Mouse (Mus musculus) thymus, postnatal 0 days (tissue): ENCODE measurements at regions not wholly inside any gene's neighbourhood (a gene's known extent, or its start where the extent isn't known, plus 50 kb on each side); places are given as distances from the start of the nearest gene placed in this dataset.

ENCODE experiments used
- DNase-seq: peaks from one replicate; pipeline ENCODE4 v3.0.0-alpha.2; 2015; ENCODE audit warnings: low spot score

DNA sequence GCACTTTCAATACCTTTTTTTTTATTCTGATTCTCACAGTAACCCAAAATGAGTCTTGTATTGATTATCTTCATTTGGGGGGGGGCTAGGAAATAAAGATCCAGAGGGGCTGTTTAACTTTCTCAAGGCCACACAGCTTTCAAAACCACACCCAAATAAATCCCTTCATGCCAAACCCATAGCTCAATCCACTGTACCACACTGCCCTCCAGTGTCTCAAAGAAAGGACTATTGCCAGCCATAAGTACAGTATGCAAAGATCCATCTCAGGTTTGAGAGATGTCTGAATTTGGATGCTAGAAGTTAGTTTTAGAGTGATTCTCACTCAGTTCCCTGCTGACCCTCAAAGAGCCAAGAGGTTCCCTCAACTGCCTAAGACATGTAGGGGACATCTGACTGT is 120.1 kb upstream of the Gm26657 start:
- DNase-seq = no peak

- peak; percentile 4 for DNase-seq
Observed at GRCm38 (mm10) chr4:56619054-56619453, 120.8 kb upstream of the Gm26657 start.

- DNase-seq = no peak
Observed at GRCm38 (mm10) chr4:56618433-56618832, 121.4 kb upstream of the Gm26657 start.

DNA sequence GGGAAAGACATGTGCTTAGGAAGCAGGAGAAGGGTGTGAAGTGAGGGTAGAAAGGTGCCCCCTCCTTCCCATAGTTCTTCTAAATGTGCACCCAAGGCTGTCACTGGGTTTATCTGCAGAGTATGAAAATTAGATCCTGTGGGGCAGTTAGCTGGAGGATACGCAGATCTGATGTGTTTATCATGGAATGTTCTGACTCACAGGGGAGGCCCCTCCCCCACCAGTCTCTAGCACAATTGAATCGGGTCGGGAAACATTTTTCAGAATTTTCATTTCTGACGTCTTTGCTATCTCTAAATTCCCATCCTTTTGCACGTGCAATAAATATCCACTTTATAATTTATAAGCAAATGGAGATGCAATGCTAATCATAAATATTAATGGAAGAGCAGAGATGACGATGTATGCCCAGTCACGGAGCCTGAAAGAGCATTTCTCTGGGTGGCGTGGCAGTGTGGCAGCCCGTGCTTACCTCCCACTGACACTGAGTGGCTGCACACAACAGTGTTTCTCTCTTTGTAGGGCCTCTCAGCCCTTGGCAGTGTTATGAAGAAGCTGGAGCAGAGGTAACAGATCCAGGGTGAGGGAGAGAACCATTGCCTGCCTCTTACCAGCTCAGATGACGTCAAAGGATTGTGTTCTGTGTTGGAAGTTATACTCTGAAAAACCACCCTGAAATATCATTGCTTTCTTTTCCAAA is 122.1 kb upstream of the Gm26657 start:
- no peak for DNase-seq

- no peak for DNase-seq
Observed at GRCm38 (mm10) chr4:56612325-56612724, 127.5 kb upstream of the Gm26657 start.

- DNase-seq = no peak
Observed at GRCm38 (mm10) chr4:56611751-56612150, 128.1 kb upstream of the Gm26657 start.

DNA sequence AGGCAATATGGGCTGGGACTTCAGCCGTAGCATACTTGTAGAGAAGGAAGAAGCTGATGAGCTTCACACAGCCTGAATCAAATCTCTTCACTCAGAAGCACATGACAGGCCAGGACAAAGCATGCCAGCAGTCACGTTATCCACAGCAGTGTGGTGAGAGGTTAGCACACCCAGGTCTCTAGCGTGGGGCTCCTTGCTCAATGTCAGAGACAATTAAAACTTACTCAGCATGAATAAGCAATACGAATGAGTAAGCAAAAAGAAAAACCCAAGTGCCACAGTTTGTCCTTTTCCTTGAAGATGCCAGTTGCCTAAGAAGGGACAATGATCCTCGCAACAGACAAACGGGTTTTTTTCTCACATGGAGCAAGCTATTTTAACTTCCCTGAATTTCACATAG is 129.6 kb upstream of the Gm26657 start:
- DNase-seq = no peak

DNA sequence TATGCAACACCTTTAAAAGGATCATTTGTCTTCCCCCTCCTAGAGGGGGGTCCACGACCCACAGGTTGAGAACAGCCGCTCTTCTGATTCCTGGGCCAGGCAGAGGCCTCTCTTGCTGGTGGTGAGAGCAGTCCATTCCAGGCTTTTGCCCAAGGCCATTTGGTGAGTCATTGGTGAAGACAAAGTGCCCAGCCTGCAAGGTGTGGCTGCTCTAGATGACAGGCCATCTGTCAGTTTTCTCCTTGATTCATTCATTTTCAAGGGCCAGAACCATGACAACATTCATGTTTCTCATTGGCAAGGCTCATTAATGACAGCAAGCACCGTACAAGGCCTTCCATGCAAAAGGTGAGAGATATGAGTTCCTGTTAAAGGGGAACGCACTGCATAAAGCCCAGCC is 131.2 kb upstream of the Gm26657 start:
- DNase-seq = no peak

DNA sequence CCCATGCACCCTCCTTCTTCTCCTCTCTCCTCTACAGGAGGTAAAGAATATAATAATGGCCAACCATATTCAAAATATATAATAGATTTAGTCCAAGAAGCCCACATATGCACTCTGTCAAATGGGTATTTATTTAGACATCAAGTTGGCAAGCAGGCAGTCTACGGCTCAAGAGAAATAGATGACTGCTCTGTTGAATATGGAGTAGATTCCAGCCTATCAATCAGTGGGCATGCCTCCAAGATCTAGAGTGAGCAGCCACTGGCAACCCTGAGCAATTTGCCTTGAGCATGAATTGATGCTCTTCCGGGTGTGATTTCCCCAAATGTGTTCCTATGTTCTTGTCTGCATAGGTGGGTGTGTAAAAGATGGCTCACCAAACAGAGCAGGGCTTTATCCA is 141.5 kb upstream of the Gm26657 start:
- DNase-seq = no peak

- DNase-seq = no peak
Observed at GRCm38 (mm10) chr4:56597931-56598330, 141.9 kb upstream of the Gm26657 start.

- no peak for DNase-seq
Observed at GRCm38 (mm10) chr4:56582405-56582804, 157.5 kb upstream of the Gm26657 start.

DNA sequence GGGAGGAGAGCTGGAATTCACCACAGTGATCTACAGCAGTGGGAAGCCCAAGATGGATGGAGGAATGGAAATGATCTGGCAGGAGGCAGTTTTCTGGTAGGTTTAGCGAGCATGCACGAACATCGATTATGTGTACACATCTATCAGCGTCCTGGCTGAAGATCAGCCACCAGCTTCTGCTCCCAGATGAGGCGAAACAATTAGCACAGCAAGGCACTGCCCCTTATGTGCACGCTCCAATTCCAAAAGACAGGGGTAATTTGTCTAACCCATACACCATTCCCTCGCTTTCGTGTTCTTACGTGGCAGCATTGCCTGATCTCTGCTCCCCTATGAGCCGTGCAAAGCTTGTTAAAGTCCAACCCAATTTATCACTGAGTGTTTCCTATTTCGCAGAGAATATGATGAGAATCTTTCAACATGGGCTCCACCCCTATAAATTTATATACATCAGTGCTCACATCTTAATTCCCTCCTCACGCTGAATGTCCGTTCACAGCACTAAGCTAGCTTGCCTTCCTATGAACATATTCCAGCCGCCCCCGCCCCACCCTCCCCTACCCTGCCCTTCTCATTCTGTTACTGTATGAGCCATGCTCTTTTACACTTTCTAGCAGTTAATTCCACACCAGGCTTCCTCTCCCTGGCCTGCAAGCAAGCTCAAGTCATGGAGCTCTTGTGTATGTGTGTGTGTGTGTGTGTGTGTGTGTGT is 162.9 kb upstream of the Gm26657 start:
- DNase-seq = no peak

DNA sequence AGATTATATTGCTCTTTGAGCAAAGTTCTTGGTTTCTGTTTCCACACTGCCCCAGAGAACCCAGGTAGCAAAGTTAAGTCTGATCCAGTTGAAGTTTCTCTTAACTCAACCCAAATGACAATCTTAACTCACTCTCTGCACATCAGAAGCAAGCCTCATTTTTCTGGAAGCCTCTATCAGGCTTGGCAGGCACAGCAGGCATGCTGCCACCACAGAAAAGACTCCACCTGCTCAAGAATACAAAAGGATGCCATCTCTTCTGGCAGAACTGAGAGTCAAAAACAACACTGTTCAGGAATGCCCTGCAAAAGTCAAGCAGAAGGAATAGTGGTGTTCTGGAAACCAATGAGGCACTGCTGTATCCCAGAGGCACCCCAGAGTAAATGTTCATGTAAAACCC is 187.7 kb upstream of the Gm26657 start:
- DNase-seq = no peak

DNA sequence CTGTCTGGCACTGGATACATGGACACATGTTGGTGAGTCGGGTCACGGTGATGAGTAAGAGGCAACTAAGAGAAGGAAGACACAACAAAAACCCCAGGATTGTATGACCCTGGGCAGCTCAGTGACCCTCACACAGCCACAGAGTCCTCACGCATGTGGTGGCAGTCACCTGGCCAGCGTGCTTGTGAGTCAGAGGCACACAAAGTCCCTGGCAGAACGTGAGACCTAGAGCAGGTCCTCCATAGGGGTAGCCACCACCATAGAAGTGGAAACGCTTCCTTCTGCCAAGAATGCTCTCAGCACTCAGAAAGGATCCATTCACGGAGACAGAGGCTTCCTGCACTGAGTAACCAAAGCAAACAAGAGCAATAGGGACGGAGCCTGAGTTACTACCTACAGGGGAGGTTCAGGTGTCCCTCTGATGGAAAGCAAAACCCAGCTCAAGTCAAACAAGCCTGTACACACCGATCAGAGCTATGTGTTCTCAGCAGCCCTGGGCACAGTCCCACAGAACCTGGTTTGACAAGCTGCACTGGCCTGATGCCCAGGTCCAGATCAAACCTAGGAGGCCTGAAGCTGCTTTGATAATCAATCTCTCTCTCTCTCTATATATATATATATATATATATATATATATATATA is 206.4 kb upstream of the Gm26657 start:
- no peak for DNase-seq

GRCm38 (mm10) chr4:56532921-56533320 is 206.9 kb upstream of the Gm26657 start:
- no peak for DNase-seq

GRCm38 (mm10) chr4:56528571-56528970 is 211.3 kb upstream of the Gm26657 start:
- no peak for DNase-seq

- no peak for DNase-seq
Observed at GRCm38 (mm10) chr4:56524430-56524985, 215.4 kb upstream of the Gm26657 start.

- no peak for DNase-seq
Observed at GRCm38 (mm10) chr4:56507770-56508169, 232.1 kb upstream of the Gm26657 start.

- no peak for DNase-seq
Observed at GRCm38 (mm10) chr4:56506786-56507185, 233.1 kb upstream of the Gm26657 start.

DNA sequence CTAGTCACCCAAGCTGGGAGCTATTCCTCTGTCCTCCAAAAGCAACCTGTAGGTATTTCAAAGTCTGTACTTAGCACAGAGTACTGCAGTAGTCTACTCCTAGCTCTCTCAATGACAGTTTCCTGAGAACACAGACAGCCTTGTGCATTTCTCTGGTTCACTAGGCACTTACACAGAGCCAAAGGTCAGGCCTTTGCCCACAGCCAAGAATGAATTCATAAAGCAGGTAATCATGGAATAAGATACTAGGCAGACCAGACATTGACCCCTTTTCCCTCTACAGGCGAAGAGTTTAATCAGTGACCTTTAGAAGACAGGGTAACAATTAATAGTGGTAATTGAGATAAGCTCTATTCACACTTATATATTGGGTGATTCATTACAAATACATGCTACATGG is 233.8 kb upstream of the Gm26657 start:
- DNase-seq = no peak

DNA sequence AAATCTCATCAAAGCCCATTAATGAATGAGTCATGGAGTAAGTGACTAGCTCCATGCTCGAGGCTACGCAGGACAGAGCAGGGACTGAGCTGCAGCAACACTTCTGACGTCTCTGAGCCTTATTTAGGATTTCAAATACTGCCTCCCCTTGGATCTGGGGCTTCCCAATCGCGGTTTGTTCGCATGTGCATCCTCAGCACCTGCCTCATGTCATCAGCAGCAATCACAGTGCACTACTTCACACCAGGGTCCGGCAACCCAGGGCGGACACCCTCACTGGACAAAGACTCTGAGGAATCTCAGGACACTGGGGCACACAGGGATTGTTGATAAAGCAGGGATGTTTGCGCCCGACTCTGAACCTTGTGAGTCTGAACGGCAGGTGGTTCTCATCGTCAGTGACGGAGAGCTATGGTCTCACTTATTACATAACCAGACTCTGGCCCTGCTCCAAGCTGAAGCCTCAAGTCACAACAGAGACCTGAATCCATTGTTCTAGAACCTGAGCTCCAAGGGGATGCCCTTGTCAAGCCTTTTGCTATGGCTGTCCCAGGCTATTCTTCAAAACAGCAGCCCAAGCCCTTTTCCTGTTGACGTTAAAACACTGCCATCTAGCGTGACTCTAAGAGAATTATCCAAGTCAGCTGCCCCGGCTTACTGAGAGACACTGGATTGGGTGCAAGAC is 247.2 kb upstream of the Gm26657 start:
- DNase-seq = peak; percentile 45

DNA sequence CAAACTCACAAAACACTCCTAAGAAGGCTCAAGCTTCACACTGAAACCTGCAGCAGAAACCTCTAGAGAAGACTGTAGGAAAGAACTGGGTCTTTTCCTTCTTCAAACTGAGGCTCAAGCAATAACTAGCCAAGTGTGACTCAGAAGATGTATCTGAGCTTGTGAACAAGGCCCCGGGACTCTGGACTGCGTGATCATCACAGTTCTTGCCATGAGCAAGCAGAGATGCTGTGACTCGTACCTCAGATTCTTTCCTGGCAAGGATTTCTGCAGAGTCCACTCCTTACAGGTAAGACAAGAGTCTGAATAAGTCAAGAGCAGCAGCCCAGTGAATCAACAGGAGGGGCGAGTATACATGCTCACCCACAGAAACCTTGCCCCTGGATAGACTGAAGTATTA is 250.5 kb upstream of the Gm26657 start:
- DNase-seq = no peak
